Mouse (Mus musculus) forebrain, postnatal 0 days (tissue): Measurements from ENCODE around the gene Metrn. TPM values are rescaled to one million over a fixed set of nuclear protein-coding genes. Genes with fewer than 3 reads are reported as not detected.

Experiments
- ATAC-seq: fragments of 200-750 bp; cut with Nextera tagmentation; 2 replicates; pipeline ENCODE4 v1.8.0; 2017; ENCODE audit warnings: mild to moderate bottlenecking, moderate library complexity
- DNase-seq: peaks from one replicate; pipeline ENCODE4 v3.0.0-alpha.2; 2015
- H3K27ac ChIP-seq: fragments of 300-500 bp; sonication (generic); 2 replicates; pipeline ENCODE4 v1.5.1; 2014; ENCODE audit warnings: low read depth, mild to moderate bottlenecking, antibody characterized with exemption, low read length, moderate library complexity, mixed read lengths
- H3K27me3 ChIP-seq: fragments of 300-500 bp; sonication (generic); 2 replicates; pipeline ENCODE4 v1.6.1; 2014; ENCODE audit warnings: mild to moderate bottlenecking, low read length, mixed read lengths; ENCODE audit not compliant: insufficient read depth
- H3K36me3 ChIP-seq: fragments of 300-500 bp; sonication (generic); 2 replicates; pipeline ENCODE4 v1.6.1; 2014; ENCODE audit warnings: mild to moderate bottlenecking, moderate library complexity; ENCODE audit not compliant: insufficient read depth
- H3K4me1 ChIP-seq: fragments of 300-500 bp; sonication (generic); 2 replicates; pipeline ENCODE4 v1.6.1; 2014; ENCODE audit warnings: antibody characterized with exemption; ENCODE audit not compliant: insufficient read depth
- H3K4me2 ChIP-seq: fragments of 300-500 bp; sonication (generic); 2 replicates; pipeline ENCODE4 v1.6.1; 2014; ENCODE audit warnings: low read depth, mild to moderate bottlenecking, moderate library complexity
- H3K4me3 ChIP-seq: fragments of 300-500 bp; sonication (generic); 2 replicates; pipeline ENCODE4 v1.5.1; 2014; ENCODE audit warnings: low read depth, low read length, mixed read lengths
- H3K9ac ChIP-seq: fragments of 300-500 bp; sonication (generic); 2 replicates; pipeline ENCODE4 v1.6.1; 2014; ENCODE audit warnings: mild to moderate bottlenecking
- H3K9me3 ChIP-seq: fragments of 300-500 bp; sonication (generic); 2 replicates; pipeline ENCODE4 v1.6.1; 2016; ENCODE audit warnings: low read length
- CTCF ChIP-seq: sonication (generic); IDR thresholded peaks from 2 replicates; pipeline ENCODE4 v1.5.1; 2016; ENCODE audit warnings: antibody characterized with exemption, control low read depth, low read depth
- WGBS: fragments of 180-500 bp; shearing (Covaris S2); extraction: QIAGEN DNeasy Blood & Tissue Kit; methylation state at CpG from one replicate; pipeline ENCODE4 v1.1.7; 2014; 5-methylcytosine and 5-hydroxymethylcytosine counted together
- microRNA-seq, 2 experiments: library from miRNA; unstranded; fragments of <30 nt; microRNA quantifications; one replicate each; pipeline ENCODE4; 2016
- polyA plus RNA-seq: library from polyadenylated mRNA; unstranded; fragments of >200 nt; fragmentation: Nextera tagmentation; extraction: Ambion mirVana; gene quantifications from 2 replicates; pipeline ENCODE4 v1.2.1, GENCODE M21; 2015
- total RNA-seq: library from RNA; depleted of rRNA; stranded (reverse); fragments of >200 nt; gene quantifications from 2 replicates; pipeline ENCODE4 v1.2.3, GENCODE M21; 2014; rRNA removed

Metrn gene
- total and polyA plus RNA-seq, 2 experiments from 2014 or later = 56.9 to 148 TPM

- Histone ChIP-seq H3K27ac (no peak overlapping the region), H3K9me3 (no peaks in the 10 kb centered on the region), H3K4me1 (no peaks in the 10 kb centered on the region), H3K9ac (no peak overlapping the region), H3K4me2 (no peak overlapping the region), H3K36me3 (no peaks in the 10 kb centered on the region), H3K4me3 (no peak overlapping the region), H3K27me3 (no peaks in the 10 kb centered on the region)
- TF ChIP-seq CTCF = no peak
- DNase-seq (no peak), ATAC-seq (no peak)
- WGBS = 92% methylated on average over 9 of the region's 9 CpGs
Measured at GRCm38 (mm10) chr17:25743831-25744230, 53.1 kb downstream of the Metrn start.

Small RNAs within 50 kb of the gene (microRNA-seq; reads per million reads assigned to microRNA genes)
- 0 reads per million in 2 experiments for gene Gm25083
- 0.39 to 0.49 reads per million in 2 experiments for gene Mir3082
- 0 to 0.24 reads per million in 2 experiments for gene Mir6966

Other genes with a start within 250 kb of the Metrn start
- gene Sox8, start 226.4 kb downstream of the Metrn start, total RNA-seq = 26.6 and 27.4 TPM in 2 replicates
- gene Sox8, start 226.4 kb downstream of the Metrn start, polyA plus RNA-seq = 20.8 and 22.6 TPM in 2 replicates
- gene Lmf1, start 218.1 kb downstream of the Metrn start, total RNA-seq = 21.5 and 28.1 TPM in 2 replicates
- gene Lmf1, start 218.1 kb downstream of the Metrn start, polyA plus RNA-seq = 13.9 and 17.8 TPM in 2 replicates
- 8.2 and 23.2 TPM in 2 replicates for gene Gng13, start 80.0 kb downstream of the Metrn start, total RNA-seq
- gene Gng13, start 80.0 kb downstream of the Metrn start, polyA plus RNA-seq = 17.0 and 24.5 TPM in 2 replicates
- gene Chtf18, start 69.7 kb downstream of the Metrn start, total RNA-seq = 2.2 and 3.7 TPM in 2 replicates
- 2.3 and 3.3 TPM in 2 replicates for gene Chtf18, start 69.7 kb downstream of the Metrn start, polyA plus RNA-seq
- gene Rpusd1, start 69.5 kb downstream of the Metrn start, total RNA-seq = 6.5 and 8.0 TPM in 2 replicates
- 30.0 and 30.7 TPM in 2 replicates for gene Rpusd1, start 69.5 kb downstream of the Metrn start, polyA plus RNA-seq
- 0.10 TPM in 1 of 2 replicates, not detected in the other for gene Mslnl, start 61.1 kb downstream of the Metrn start, total RNA-seq
- gene Mslnl, start 61.1 kb downstream of the Metrn start, polyA plus RNA-seq = not detected in 2 replicates
- 2.1 and 4.0 TPM in 2 replicates for gene Msln, start 42.8 kb downstream of the Metrn start, total RNA-seq
- gene Msln, start 42.8 kb downstream of the Metrn start, polyA plus RNA-seq = 0.97 and 1.3 TPM in 2 replicates
- gene Narfl, start 23.4 kb downstream of the Metrn start, total RNA-seq = 31.0 and 35.0 TPM in 2 replicates
- 30.4 and 30.8 TPM in 2 replicates for gene Narfl, start 23.4 kb downstream of the Metrn start, polyA plus RNA-seq
- gene Haghl, start 11.5 kb downstream of the Metrn start, total RNA-seq = 118 and 141 TPM in 2 replicates
- 139 and 154 TPM in 2 replicates for gene Haghl, start 11.5 kb downstream of the Metrn start, polyA plus RNA-seq
- gene Ccdc78, start 10.6 kb downstream of the Metrn start, total RNA-seq = 0.31 TPM in 1 of 2 replicates, not detected in the other
- gene Ccdc78, start 10.6 kb downstream of the Metrn start, polyA plus RNA-seq = 0.36 and 0.45 TPM in 2 replicates
- gene Fam173a, start 4.2 kb downstream of the Metrn start, total RNA-seq = 82.5 and 84.2 TPM in 2 replicates
- 76.0 and 78.3 TPM in 2 replicates for gene Fam173a, start 4.2 kb downstream of the Metrn start, polyA plus RNA-seq
- 0.31 TPM in 1 of 2 replicates, not detected in the other for gene AC134908.4, start 1.5 kb downstream of the Metrn start, total RNA-seq
- 1.1 TPM in 1 of 2 replicates, not detected in the other for gene AC134908.4, start 1.5 kb downstream of the Metrn start, polyA plus RNA-seq
- 97.6 and 133 TPM in 2 replicates for gene Fbxl16, start 11.9 kb upstream of the Metrn start, total RNA-seq
- 27.1 and 58.7 TPM in 2 replicates for gene Fbxl16, start 11.9 kb upstream of the Metrn start, polyA plus RNA-seq
- 36.5 and 37.5 TPM in 2 replicates for gene Wdr24, start 26.5 kb upstream of the Metrn start, total RNA-seq
- 23.2 and 24.5 TPM in 2 replicates for gene Wdr24, start 26.5 kb upstream of the Metrn start, polyA plus RNA-seq
- gene Jmjd8, start 31.7 kb upstream of the Metrn start, total RNA-seq = 44.3 and 52.2 TPM in 2 replicates
- gene Jmjd8, start 31.7 kb upstream of the Metrn start, polyA plus RNA-seq = 46.7 and 49.5 TPM in 2 replicates
- gene Stub1, start 36.3 kb upstream of the Metrn start, total RNA-seq = 237 and 238 TPM in 2 replicates
- gene Stub1, start 36.3 kb upstream of the Metrn start, polyA plus RNA-seq = 314 and 324 TPM in 2 replicates
- 85.4 and 90.7 TPM in 2 replicates for gene Rhbdl1, start 40.2 kb upstream of the Metrn start, total RNA-seq
- gene Rhbdl1, start 40.2 kb upstream of the Metrn start, polyA plus RNA-seq = 77.6 and 83.3 TPM in 2 replicates
- gene Gm20683, start 44.6 kb upstream of the Metrn start, total RNA-seq = 23.2 and 23.8 TPM in 2 replicates
- gene Gm20683, start 44.6 kb upstream of the Metrn start, polyA plus RNA-seq = 9.2 and 12.3 TPM in 2 replicates
- gene Rhot2, start 47.7 kb upstream of the Metrn start, total RNA-seq = 35.4 and 53.1 TPM in 2 replicates
- gene Rhot2, start 47.7 kb upstream of the Metrn start, polyA plus RNA-seq = 8.1 and 11.3 TPM in 2 replicates
- 29.8 and 40.2 TPM in 2 replicates for gene Wdr90, start 64.4 kb upstream of the Metrn start, total RNA-seq
- gene Wdr90, start 64.4 kb upstream of the Metrn start, polyA plus RNA-seq = 8.0 and 13.2 TPM in 2 replicates
- 10.3 and 16.5 TPM in 2 replicates for gene Mcrip2, start 71.6 kb upstream of the Metrn start, total RNA-seq
- 32.5 and 37.1 TPM in 2 replicates for gene Mcrip2, start 71.6 kb upstream of the Metrn start, polyA plus RNA-seq
- 37.0 and 41.7 TPM in 2 replicates for gene Mettl26, start 77.9 kb upstream of the Metrn start, total RNA-seq
- 43.1 and 62.2 TPM in 2 replicates for gene Mettl26, start 77.9 kb upstream of the Metrn start, polyA plus RNA-seq
- 0.23 and 1.5 TPM in 2 replicates for gene Wfikkn1, start 83.7 kb upstream of the Metrn start, total RNA-seq
- 0.28 and 0.29 TPM in 2 replicates for gene Wfikkn1, start 83.7 kb upstream of the Metrn start, polyA plus RNA-seq
- gene Rab40c, start 122.6 kb upstream of the Metrn start, total RNA-seq = 30.9 and 31.4 TPM in 2 replicates
- gene Rab40c, start 122.6 kb upstream of the Metrn start, polyA plus RNA-seq = 40.3 and 46.1 TPM in 2 replicates
- 42.2 and 50.6 TPM in 2 replicates for gene Pigq, start 147.8 kb upstream of the Metrn start, total RNA-seq
- gene Pigq, start 147.8 kb upstream of the Metrn start, polyA plus RNA-seq = 58.1 and 63.7 TPM in 2 replicates
- gene Nhlrc4, start 147.8 kb upstream of the Metrn start, total RNA-seq = not detected in 2 replicates
- gene Nhlrc4, start 147.8 kb upstream of the Metrn start, polyA plus RNA-seq = 0.44 TPM in 1 of 2 replicates, not detected in the other
- gene A930017K11Rik, start 155.4 kb upstream of the Metrn start, total RNA-seq = 0.10 TPM in 1 of 2 replicates, not detected in the other
- gene A930017K11Rik, start 155.4 kb upstream of the Metrn start, polyA plus RNA-seq = 0.07 TPM in 1 of 2 replicates, not detected in the other
- gene Capn15, start 188.7 kb upstream of the Metrn start, total RNA-seq = 24.7 and 24.9 TPM in 2 replicates
- 11.4 and 15.2 TPM in 2 replicates for gene Capn15, start 188.7 kb upstream of the Metrn start, polyA plus RNA-seq